Mouse (Mus musculus): ENCODE measurements at regions not wholly inside any gene's neighbourhood (a gene's known extent, or its start where the extent isn't known, plus 50 kb on each side); places are given as distances from the start of the nearest gene placed in this dataset.

DNA sequence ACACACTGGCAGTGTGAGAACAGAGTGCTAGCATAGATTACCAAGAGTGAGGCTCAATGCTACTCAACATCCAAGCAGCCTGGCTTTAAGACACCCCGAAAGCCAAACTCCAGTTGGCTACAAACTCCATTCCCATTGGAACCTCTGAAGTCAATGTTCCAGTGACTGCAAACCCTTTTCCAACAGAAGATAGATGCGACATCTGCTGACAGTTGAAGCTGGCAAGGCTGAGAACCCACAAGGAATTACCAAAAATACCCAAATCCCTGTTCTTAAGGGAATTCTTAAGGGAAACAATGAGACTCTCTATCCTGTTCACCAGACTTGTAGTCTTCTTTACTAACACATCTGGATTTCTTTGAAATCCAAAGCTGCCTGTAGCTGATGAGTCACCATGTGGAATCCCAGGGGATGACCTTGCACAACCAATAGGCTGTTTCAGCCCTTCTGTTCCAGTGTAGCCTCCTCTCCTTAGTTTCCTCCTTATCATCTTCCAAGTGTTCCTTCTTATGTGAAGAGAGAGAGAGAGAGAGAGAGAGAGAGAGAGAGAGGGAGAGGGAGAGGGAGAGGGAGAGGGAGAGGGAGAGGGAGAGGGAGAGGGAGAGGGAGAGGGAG, 70.1 kb upstream of the Xylt1 start:
- Histone ChIP-seq H3K4me1 (ENCODE audit: control insufficient read depth in 2 of 2, insufficient read depth in 2 of 2, low read length in 2 of 2) (no peaks in the 10 kb centered on the region), H3K4me2 (ENCODE audit: low read length) (no peak overlapping the region), H3K9ac (ENCODE audit: low read length) (no peak overlapping the region), H3K27me3 (ENCODE audit: control insufficient read depth, insufficient read depth, low read length) (no peaks in the 10 kb centered on the region), H3K36me3 (ENCODE audit: control insufficient read depth, insufficient read depth, low read length) (no peaks in the 10 kb centered on the region), H3K27ac (replicated peaks in 1 of 2; ENCODE audit: control insufficient read depth in 1 of 2, insufficient read depth in 1 of 2, low read depth in 2 of 2, low read length in 2 of 2) (no peak overlapping the region), H3K9me3 (ENCODE audit: control insufficient read depth, low read length) (no peaks in the 10 kb centered on the region), H3K4me3 (ENCODE audit: control insufficient read depth in 1 of 2, insufficient read depth in 1 of 2, low read depth in 1 of 2, low read length in 2 of 2) (no peak overlapping the region)
- ATAC-seq (ENCODE audit: insufficient number of reproducible peaks, insufficient read depth, low FRiP score, low read depth), result no peak
- 82% methylated on average over 2 of the region's 2 CpGs for WGBS

DNA sequence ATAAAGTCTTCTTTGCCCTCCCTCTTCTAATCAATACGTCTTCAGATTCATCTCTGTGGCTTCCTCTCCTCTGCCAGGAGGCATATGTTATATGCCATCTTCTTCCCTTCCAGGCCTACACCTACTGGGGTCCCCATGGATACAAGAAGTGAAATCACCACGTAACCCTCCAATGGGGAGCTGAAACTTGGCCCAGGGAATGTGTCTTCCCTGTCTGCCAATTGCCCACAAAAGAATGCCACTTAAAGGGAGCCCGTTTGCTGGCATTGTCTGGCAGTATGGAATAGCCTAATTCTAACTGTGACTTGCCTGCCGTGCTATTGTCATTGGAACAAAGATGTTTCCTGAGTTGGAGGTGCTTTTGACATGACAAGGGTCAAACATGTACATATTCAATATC, 69.5 kb upstream of the Xylt1 start:
- Histone ChIP-seq H3K4me2 (ENCODE audit: low read length) (no peak overlapping the region), H3K4me3 (ENCODE audit: control insufficient read depth in 1 of 2, insufficient read depth in 1 of 2, low read depth in 1 of 2, low read length in 2 of 2) (no peak overlapping the region), H3K27ac (replicated peaks in 1 of 2; ENCODE audit: control insufficient read depth in 1 of 2, insufficient read depth in 1 of 2, low read depth in 2 of 2, low read length in 2 of 2) (no peak overlapping the region), H3K4me1 (ENCODE audit: control insufficient read depth in 2 of 2, insufficient read depth in 2 of 2, low read length in 2 of 2) (no peaks in the 10 kb centered on the region), H3K27me3 (ENCODE audit: control insufficient read depth, insufficient read depth, low read length) (no peaks in the 10 kb centered on the region), H3K9me3 (ENCODE audit: control insufficient read depth, low read length) (no peaks in the 10 kb centered on the region), H3K36me3 (ENCODE audit: control insufficient read depth, insufficient read depth, low read length) (no peaks in the 10 kb centered on the region), H3K9ac (ENCODE audit: low read length) (no peak overlapping the region)
- no peak for ATAC-seq (ENCODE audit: insufficient number of reproducible peaks, insufficient read depth, low FRiP score, low read depth)
- WGBS, result 73% methylated on average over 4 of the region's 4 CpGs

- Histone ChIP-seq H3K4me1 (ENCODE audit: control insufficient read depth in 2 of 2, insufficient read depth in 2 of 2, low read length in 2 of 2) (no peaks in the 10 kb centered on the region), H3K4me3 (ENCODE audit: control insufficient read depth in 1 of 2, insufficient read depth in 1 of 2, low read depth in 1 of 2, low read length in 2 of 2) (no peak overlapping the region), H3K4me2 (ENCODE audit: low read length) (no peak overlapping the region), H3K9me3 (ENCODE audit: control insufficient read depth, low read length) (no peaks in the 10 kb centered on the region), H3K27me3 (ENCODE audit: control insufficient read depth, insufficient read depth, low read length) (no peaks in the 10 kb centered on the region), H3K9ac (ENCODE audit: low read length) (no peak overlapping the region), H3K36me3 (ENCODE audit: control insufficient read depth, insufficient read depth, low read length) (no peaks in the 10 kb centered on the region), H3K27ac (replicated peaks in 1 of 2; ENCODE audit: control insufficient read depth in 1 of 2, insufficient read depth in 1 of 2, low read depth in 2 of 2, low read length in 2 of 2) (no peak overlapping the region)
- WGBS, result 79% methylated on average over 5 of the region's 5 CpGs
- no peak for ATAC-seq (ENCODE audit: insufficient number of reproducible peaks, insufficient read depth, low FRiP score, low read depth)
Measured at GRCm38 (mm10) chr7:117316126-117316805, 64.5 kb upstream of the Xylt1 start.

DNA sequence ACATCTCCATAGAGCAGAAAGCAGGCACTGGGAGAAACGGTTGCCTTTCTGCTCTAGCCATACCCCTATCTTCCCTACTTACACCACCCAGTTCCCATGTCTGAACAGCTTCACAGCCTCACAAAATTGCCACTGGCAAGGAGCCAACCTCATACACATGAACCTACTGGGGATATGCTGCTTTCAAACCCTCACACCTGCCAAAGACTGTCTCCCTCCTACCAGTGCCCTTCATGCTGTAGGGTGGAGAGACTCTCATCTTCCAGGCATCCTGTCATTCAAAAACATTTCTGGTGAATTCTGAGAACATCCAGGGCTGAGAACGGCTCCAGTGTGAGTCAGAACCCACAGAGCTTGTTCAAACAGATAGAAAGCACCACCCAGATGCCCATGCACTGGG, 63.4 kb upstream of the Xylt1 start:
- no peaks in the 10 kb centered on the region for H3K4me1 ChIP-seq (ENCODE audit: control insufficient read depth in 2 of 2, insufficient read depth in 2 of 2, low read length in 2 of 2)
- no peak overlapping the region for H3K27ac ChIP-seq (replicated peaks in 1 of 2; ENCODE audit: control insufficient read depth in 1 of 2, insufficient read depth in 1 of 2, low read depth in 2 of 2, low read length in 2 of 2)
- no peaks in the 10 kb centered on the region for H3K9me3 ChIP-seq (ENCODE audit: control insufficient read depth, low read length)
- no peaks in the 10 kb centered on the region for H3K27me3 ChIP-seq (ENCODE audit: control insufficient read depth, insufficient read depth, low read length)
- no peak overlapping the region for H3K4me3 ChIP-seq (ENCODE audit: control insufficient read depth in 1 of 2, insufficient read depth in 1 of 2, low read depth in 1 of 2, low read length in 2 of 2)
- no peaks in the 10 kb centered on the region for H3K36me3 ChIP-seq (ENCODE audit: control insufficient read depth, insufficient read depth, low read length)
- no peak overlapping the region for H3K4me2 ChIP-seq (ENCODE audit: low read length)
- H3K9ac ChIP-seq (ENCODE audit: low read length), result no peak overlapping the region
- no peak for ATAC-seq (ENCODE audit: insufficient number of reproducible peaks, insufficient read depth, low FRiP score, low read depth)
- 43% methylated on average over 2 of the region's 2 CpGs for WGBS

GRCm38 (mm10) chr7:117320552-117320951, 60.2 kb upstream of the Xylt1 start:
- ATAC-seq (ENCODE audit: insufficient number of reproducible peaks, insufficient read depth, low FRiP score, low read depth), result no peak
- 32% methylated on average over 6 of the region's 6 CpGs for WGBS
- H3K4me3 ChIP-seq (ENCODE audit: control insufficient read depth in 1 of 2, insufficient read depth in 1 of 2, low read depth in 1 of 2, low read length in 2 of 2), result no peak overlapping the region
- H3K9ac ChIP-seq (ENCODE audit: low read length), result no peak overlapping the region
- no peak overlapping the region for H3K27ac ChIP-seq (replicated peaks in 1 of 2; ENCODE audit: control insufficient read depth in 1 of 2, insufficient read depth in 1 of 2, low read depth in 2 of 2, low read length in 2 of 2)
- no peaks in the 10 kb centered on the region for H3K4me1 ChIP-seq (ENCODE audit: control insufficient read depth in 2 of 2, insufficient read depth in 2 of 2, low read length in 2 of 2)
- no peak overlapping the region for H3K4me2 ChIP-seq (ENCODE audit: low read length)
- H3K9me3 ChIP-seq (ENCODE audit: control insufficient read depth, low read length), result no peaks in the 10 kb centered on the region
- H3K27me3 ChIP-seq (ENCODE audit: control insufficient read depth, insufficient read depth, low read length), result no peaks in the 10 kb centered on the region
- no peaks in the 10 kb centered on the region for H3K36me3 ChIP-seq (ENCODE audit: control insufficient read depth, insufficient read depth, low read length)
